Mouse (Mus musculus) cerebellum, adult 2 months (tissue): ENCODE data around the gene Fscn2. TPM values are rescaled to one million over a fixed set of nuclear protein-coding genes. Genes with fewer than 3 reads are reported as not detected.

Experiments
- DNase-seq, 2 experiments: peaks; one replicate each; pipeline ENCODE4 v3.0.0; 2021
- H3K27ac ChIP-seq: fragments of 200-500 bp; 2 replicates; pipeline ENCODE4 v1.5.1; 2012; ENCODE audit warnings: low read length, control low read depth, inconsistent platforms; ENCODE audit not compliant: insufficient read depth
- H3K27me3 ChIP-seq: fragments of 200-500 bp; 2 replicates; pipeline ENCODE4 v1.6.1; 2012; ENCODE audit warnings: inconsistent platforms, mild to moderate bottlenecking, low read length, moderate library complexity; ENCODE audit not compliant: control insufficient read depth, insufficient read depth
- H3K4me1 ChIP-seq: fragments of 200-500 bp; 2 replicates; pipeline ENCODE4 v1.6.1; 2011; ENCODE audit warnings: low read length; ENCODE audit not compliant: control insufficient read depth, insufficient read depth
- H3K4me3 ChIP-seq: fragments of 200-500 bp; replicated peaks from 2 replicates; pipeline ENCODE3; 2011; ENCODE audit warnings: mild to moderate bottlenecking, low read depth, low read length, control low read depth; ENCODE audit not compliant: insufficient read depth
- CTCF ChIP-seq: fragments of 200-500 bp; IDR thresholded peaks from 2 replicates; pipeline ENCODE4 v1.5.1; 2011; ENCODE audit warnings: low read depth, mild to moderate bottlenecking, control low read depth, low read length, moderate library complexity, borderline replicate concordance; ENCODE audit not compliant: insufficient read depth
- POLR2A ChIP-seq: fragments of 200-500 bp; IDR thresholded peaks from 2 replicates; pipeline ENCODE4 v1.6.1; 2011; ENCODE audit warnings: low read length, control low read depth, borderline replicate concordance; ENCODE audit not compliant: insufficient read depth
- WGBS: fragments of 180-500 bp; shearing (Covaris S2); methylation state at CpG from one replicate; pipeline ENCODE4 v1.1.7; 2018; 5-methylcytosine and 5-hydroxymethylcytosine counted together
- polyA plus RNA-seq: library from polyadenylated mRNA; depleted of rRNA; stranded (reverse); fragments of >200 nt; gene quantifications from 2 replicates; pipeline ENCODE4 v1.2.3, GENCODE M21; 2012

The Fscn2 gene
- polyA plus RNA-seq, 1 experiment, result not detected

- WGBS, result 88% methylated on average over 17 of the region's 17 CpGs
- Histone ChIP-seq H3K4me3 (no peak overlapping the region), H3K4me1 (peaks cover 8% of the 10 kb centered on the region), H3K27me3 (no peaks in the 10 kb centered on the region), H3K27ac (no peak overlapping the region)
- no peak for TF ChIP-seq POLR2A
- TF ChIP-seq CTCF, result no peak
- no peak for DNase-seq
These were observed 15.2 kb downstream of the Fscn2 start for GRCm38 (mm10) chr11:120376302-120377160.

DNA sequence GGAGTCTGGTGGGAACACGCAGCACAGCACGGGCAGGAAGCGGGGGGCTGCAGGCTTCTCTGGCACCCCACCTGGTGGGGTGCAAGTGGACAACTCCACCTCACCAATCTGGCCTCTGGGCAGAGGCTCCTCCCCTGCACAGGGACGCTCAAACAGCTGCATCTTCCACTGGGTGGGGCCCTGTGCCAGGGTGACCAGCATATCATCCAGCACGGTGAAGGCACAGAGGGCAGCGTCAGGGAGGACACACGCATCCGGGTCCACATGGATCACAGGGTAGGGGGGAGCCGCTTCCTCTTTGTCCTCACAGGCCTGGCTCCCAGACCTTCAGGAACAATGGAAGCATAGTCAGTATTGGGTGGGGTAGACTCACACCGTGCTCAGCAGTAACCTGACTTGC lies 16.0 kb downstream of the Fscn2 start:
- DNase-seq, result no peak
- no peak overlapping the region for H3K27ac ChIP-seq
- no peaks in the 10 kb centered on the region for H3K27me3 ChIP-seq
- 49% methylated on average over 10 of the region's 10 CpGs for WGBS
- TF ChIP-seq CTCF (no peak), POLR2A (no peak)
- H3K4me1 ChIP-seq, result peaks cover 8% of the 10 kb centered on the region
- H3K4me3 ChIP-seq, result peak overlapping the region; percentile 84

GRCm38 (mm10) chr11:120378031-120378610 lies 16.8 kb downstream of the Fscn2 start:
- 1% methylated on average over 37 of the region's 40 CpGs for WGBS
- Histone ChIP-seq H3K4me3 (peak overlapping the region; percentile 84), H3K27ac (no peak overlapping the region), H3K27me3 (no peaks in the 10 kb centered on the region), H3K4me1 (peaks cover 8% of the 10 kb centered on the region)
- DNase-seq, result peak in 1 of 2 experiments; percentile 60
- TF ChIP-seq CTCF, result no peak
- TF ChIP-seq POLR2A, result no peak

DNA sequence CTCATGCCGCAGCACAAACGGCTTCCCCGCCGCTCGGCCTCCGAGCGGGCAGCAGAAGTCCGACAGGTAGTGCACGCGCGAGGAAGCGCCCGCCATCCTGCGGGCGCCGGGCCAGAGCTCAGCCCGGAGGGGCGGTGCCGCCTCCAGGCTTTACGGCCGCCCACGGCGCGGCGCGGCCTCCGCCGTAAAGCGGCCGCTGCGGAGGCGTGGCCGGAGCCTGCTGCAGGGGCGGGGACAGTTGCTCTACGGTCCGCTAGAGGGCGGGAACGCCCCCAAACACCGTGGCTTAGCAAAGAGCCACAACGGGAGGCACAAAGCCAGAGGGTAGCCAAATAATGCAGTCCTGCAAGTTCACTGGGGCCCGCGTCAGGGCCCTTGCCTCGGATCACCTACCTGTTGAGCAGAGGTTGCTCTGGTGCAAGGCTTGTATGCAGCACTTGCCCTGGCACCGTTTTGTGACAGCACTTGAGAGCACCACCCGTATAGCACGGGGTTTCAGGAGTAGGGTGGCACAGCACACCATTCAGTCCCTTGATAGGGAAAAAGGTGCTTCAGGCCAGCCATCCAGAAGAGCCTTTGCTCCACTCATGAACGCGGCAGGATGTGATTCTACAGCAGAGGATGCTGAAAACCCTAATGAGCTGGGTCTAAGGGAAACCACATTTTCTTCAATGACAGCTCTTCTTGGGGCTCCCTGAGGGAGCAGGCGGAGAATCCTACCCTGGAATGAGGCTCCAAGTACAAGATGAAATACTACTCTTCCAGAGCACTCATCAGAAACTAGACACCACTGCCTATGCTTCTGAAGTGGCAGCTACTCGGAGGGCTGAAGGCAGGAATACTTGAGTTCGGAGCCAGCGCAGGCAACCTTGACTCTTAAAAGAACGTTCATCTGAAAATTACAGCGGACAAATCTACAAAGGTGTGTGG lies 17.5 kb downstream of the Fscn2 start, which contains the start of gene Faap100:
TSS of gene Faap100 (minus strand) at position 154 of the 930 bp plus-strand sequence.
- DNase-seq, result peak; percentile 84 to 86
- no peak within 1 kb of the TSS for H3K27ac ChIP-seq
- WGBS, result 8% methylated on average over 54 of the region's 54 CpGs

DNA sequence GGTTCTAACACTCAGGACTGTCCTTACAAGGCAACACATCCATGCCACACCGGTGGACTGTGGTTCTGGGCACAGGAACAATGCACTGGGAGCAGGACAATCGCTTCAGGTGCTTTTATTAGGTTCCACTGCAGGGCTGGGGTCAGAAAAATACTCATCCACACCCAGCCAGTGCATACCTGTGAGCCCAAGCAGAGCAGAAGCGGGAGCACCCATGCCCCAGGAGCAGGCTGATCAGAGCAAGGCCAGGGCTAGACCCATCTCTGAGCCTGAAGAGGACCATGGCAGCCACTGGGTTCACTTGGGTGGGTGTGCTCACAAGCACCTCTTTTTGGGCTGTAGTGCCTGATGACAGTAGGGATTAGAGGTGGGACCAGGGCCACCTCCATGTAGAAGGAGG lies 18.9 kb downstream of the Fscn2 start:
- WGBS, result 94% methylated on average over 3 of the region's 3 CpGs

More for the DNA sequence above, 17.5 kb downstream of the Fscn2 start, which contains the start of gene Faap100:
- TF ChIP-seq POLR2A, result 0 out of 2 replicates have a peak, but pooled peaks have one; percentile 50
- TF ChIP-seq CTCF, result peak; percentile 58
- Histone ChIP-seq H3K4me3 (peak within 1 kb of the TSS; percentile 84), H3K4me1 (peaks cover 8% of the 10 kb centered on the region), H3K27me3 (no peaks in the 10 kb centered on the region)

GRCm38 (mm10) chr11:120381157-120381556 lies 19.8 kb downstream of the Fscn2 start:
- WGBS, result 89% methylated on average over 4 of the region's 4 CpGs
- H3K4me1 ChIP-seq, result peaks cover 8% of the 10 kb centered on the region
- H3K27ac ChIP-seq, result no peak overlapping the region
- no peaks in the 10 kb centered on the region for H3K27me3 ChIP-seq
- DNase-seq, result no peak
- TF ChIP-seq CTCF (no peak), POLR2A (no peak)
- H3K4me3 ChIP-seq, result no peak overlapping the region

More for the DNA sequence above, 18.9 kb downstream of the Fscn2 start:
- no peak overlapping the region for H3K27ac ChIP-seq
- DNase-seq, result no peak
- H3K4me1 ChIP-seq, result peaks cover 8% of the 10 kb centered on the region
- no peak for TF ChIP-seq POLR2A
- no peak for TF ChIP-seq CTCF
- H3K4me3 ChIP-seq, result no peak overlapping the region
- no peaks in the 10 kb centered on the region for H3K27me3 ChIP-seq

DNA sequence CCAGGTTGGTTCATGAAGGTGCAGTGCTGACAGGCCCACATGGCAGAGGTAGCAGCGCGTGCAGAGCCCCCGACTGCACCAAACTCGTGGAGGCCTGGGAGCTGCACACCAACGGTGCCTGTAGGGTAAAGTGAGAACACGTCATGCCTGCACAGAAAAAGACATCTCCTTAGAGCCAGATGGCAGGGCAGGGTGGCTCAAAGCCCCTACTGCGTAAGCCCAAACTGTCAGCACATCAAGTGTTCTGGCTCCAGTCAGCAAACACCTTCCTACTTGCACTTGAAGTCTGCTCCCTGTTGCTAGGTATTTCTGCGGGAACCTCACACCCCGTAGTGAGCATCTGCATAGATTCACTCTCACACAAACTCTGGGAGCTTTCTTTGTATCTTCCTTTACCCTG lies 21.2 kb downstream of the Fscn2 start:
- H3K4me1 ChIP-seq, result peaks cover 6% of the 10 kb centered on the region
- DNase-seq, result no peak
- no peak for TF ChIP-seq CTCF
- no peak for TF ChIP-seq POLR2A
- H3K4me3 ChIP-seq, result no peak overlapping the region
- H3K27me3 ChIP-seq, result no peaks in the 10 kb centered on the region
- 85% methylated on average over 9 of the region's 9 CpGs for WGBS
- H3K27ac ChIP-seq, result no peak overlapping the region
